Mouse (Mus musculus): Measurements from ENCODE around the gene Klk10. TPM values are rescaled to one million over a fixed set of nuclear protein-coding genes. Genes with fewer than 3 reads are reported as not detected.

Gene Klk10
- total RNA-seq, 1 experiment from 2014 or later: not detected

DNA sequence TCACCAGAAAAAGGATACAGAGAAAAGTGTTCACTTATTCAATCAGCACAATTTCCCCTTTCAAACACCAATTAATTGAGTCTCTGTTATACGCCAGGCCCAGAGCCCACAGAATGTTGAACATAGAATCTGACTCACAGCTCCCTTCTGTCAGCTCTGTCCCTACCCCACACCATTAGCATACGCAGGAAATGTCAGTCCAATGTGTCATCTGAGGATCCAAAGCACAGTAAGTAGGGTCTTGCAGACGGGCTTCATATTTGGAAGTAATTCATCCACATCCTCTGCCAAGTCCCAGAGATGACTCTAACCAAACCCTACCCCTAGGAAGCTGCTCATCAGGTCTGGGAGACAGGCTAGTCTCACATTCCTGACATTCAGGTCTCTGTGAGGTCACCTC lies 7.3 kb downstream of the Klk10 start:
- ATAC-seq (replicated peaks; ENCODE audit: insufficient number of reproducible peaks, low FRiP score, low TSS enrichment, poor library complexity, severe bottlenecking): no peak

DNA sequence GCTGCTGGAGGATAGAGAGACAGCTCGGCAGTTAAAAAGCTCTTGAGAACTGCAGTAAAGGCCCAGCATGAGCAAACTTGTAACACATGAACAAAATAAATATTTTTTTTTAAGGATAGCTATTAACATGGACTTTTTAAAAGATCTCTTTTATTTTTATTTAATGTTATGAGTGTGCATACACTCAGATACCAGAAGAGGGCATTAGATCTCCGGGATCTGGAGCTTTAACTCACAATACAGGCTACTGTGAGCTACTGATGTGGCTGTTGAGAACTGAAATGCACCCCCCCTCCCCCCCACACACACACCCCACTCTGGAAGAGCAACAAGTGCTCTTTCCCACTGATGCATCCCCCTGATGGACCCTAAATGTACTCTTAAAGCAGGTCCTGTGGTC lies 8.5 kb downstream of the Klk10 start:
- no peak for ATAC-seq (replicated peaks; ENCODE audit: insufficient number of reproducible peaks, low FRiP score, low TSS enrichment, poor library complexity, severe bottlenecking)

DNA sequence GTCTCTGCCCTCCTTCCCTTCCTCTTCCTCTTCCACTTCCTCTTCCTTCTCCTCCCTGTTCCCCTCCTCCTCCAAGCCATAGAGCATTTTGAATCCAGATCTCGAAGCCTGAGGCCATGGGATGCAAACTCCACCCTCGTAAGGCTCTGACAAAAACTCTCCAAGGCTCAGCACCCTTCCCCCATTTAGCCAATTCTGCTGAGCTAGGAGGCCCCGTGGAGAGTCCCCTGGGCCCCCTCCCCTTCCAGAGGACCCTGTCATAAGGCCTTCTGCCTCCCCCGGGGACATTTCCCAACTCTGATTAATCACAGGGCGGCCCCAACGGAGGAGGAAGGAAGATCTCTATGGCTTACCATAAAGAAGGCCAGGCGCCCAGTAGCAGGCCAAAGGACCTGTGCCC lies 10.8 kb downstream of the Klk10 start, which contains the start of gene Klk9:
TSS of gene Klk9 (plus strand) at position 301 of the 400 bp plus-strand sequence.
- ATAC-seq (replicated peaks; ENCODE audit: insufficient number of reproducible peaks, low FRiP score, low TSS enrichment, poor library complexity, severe bottlenecking): no peak

DNA sequence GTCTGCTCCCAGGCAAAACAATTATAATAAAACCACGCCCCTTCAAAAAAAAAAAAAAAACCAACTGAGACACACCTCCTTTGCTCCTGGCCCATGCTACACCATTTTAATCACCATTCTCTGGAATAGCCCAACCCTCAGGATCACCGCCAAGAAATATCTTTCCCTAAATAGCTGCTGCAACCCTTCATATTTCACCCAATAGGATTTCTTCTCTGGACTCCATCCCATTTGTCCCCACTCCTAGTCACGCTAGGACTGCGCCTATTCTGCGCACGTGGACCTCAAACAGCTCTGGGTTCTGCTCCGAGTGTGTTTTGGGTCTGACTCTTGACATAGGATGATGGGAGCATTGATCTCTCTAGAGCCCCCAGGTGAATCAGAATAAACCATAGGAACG lies 15.5 kb downstream of the Klk10 start:
- ATAC-seq (replicated peaks; ENCODE audit: insufficient number of reproducible peaks, low FRiP score, low TSS enrichment, poor library complexity, severe bottlenecking): no peak

DNA sequence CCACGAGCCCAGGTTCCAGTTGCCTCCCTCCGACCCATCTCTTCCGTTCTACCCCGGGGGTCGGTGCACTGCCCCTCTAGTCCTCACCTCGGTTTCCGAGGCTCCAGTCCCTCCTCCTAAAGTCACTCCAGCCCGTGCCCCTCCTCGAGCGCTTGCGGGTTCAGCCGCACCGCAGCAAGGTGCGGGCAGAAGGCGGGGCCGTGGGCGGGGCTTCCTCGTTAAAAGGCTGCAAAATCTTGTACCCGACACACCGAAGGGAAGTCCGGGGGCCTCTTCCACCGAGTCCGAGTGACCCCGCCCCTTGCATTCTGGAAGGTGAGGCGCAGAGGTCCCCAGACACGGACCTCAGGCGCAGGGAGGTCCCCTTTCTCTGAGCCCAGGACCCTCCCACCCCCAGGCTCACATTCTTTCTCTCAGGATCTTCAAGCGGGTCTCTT lies 16.5 kb downstream of the Klk10 start, which contains the start of gene Klk8:
TSS of gene Klk8 (plus strand) at position 245 of the 437 bp plus-strand sequence.
- ATAC-seq (replicated peaks; ENCODE audit: insufficient number of reproducible peaks, low FRiP score, low TSS enrichment, poor library complexity, severe bottlenecking): no peak

DNA sequence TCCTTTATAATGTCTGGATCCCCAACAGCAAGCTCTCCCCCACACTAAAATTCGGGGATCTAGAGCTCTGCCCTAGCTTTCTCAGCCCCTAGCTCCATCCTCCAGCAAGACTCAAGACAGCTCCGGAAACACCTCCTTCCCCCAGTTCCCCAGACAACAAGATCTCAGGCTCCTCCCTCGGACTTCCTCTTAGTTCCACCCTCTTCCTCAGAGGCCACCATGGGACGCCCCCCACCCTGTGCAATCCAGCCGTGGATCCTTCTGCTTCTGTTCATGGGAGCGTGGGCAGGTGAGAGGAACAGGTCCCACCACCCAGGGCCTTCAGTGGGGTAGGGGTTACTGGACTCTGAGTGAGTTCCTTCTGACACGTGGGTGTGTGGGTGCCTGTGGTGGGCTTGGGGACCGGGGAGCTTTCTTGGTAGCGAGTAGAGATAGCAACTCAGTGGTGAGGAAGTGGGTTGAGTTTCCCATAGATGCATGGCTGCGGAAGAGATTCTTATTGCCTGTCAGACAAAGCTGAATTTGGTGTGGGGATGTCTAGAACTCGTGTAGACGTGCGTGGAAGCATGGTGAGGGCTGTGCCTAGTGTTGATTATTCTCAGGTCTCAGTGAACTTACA lies 17.1 kb downstream of the Klk10 start:
- ATAC-seq (replicated peaks; ENCODE audit: insufficient number of reproducible peaks, low FRiP score, low TSS enrichment, poor library complexity, severe bottlenecking): no peak

DNA sequence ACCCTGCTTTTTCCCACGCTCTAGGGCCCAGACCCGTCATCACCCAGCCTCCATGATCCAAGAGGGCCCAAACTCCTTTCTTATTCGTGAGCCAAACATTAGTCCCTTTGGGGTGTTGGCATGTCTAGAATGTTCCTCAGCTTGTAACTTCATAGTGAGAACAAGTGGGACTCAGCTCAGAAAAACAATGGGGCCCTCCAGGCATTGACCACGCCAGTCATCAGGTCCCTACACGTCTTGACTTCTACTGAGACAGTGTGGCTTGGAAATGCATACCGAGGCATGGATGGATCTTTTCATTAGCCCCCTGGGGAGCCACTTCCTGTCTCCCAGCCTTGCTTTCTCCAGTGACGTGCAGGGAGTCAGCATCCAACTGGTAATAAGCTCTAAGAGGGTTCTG lies 19.0 kb downstream of the Klk10 start:
- ATAC-seq (replicated peaks; ENCODE audit: insufficient number of reproducible peaks, low FRiP score, low TSS enrichment, poor library complexity, severe bottlenecking): no peak

DNA sequence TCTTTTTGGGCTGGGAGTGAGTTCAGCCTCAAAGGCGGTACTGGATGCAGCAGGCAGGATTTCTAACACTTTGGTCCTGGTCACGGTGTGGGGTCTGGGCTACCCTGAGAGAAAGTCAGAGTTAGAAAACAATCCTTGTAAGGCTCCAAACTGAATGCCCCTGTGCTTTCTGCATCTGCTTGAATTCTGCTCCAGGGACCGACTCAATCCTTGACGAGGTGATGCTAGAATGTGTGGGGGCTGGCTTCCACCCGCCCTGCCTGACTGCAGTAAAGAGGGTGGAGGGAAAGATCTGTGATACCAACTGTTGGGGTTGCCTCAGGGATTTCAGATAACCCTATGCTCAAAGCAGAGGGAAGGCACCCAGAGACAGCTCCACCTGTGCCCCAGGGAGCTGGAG lies 30.2 kb downstream of the Klk10 start, which contains the start of gene Klk7:
TSS of gene Klk7 (plus strand) at position 301 of the 400 bp plus-strand sequence.
- ATAC-seq (replicated peaks; ENCODE audit: insufficient number of reproducible peaks, low FRiP score, low TSS enrichment, poor library complexity, severe bottlenecking): no peak

DNA sequence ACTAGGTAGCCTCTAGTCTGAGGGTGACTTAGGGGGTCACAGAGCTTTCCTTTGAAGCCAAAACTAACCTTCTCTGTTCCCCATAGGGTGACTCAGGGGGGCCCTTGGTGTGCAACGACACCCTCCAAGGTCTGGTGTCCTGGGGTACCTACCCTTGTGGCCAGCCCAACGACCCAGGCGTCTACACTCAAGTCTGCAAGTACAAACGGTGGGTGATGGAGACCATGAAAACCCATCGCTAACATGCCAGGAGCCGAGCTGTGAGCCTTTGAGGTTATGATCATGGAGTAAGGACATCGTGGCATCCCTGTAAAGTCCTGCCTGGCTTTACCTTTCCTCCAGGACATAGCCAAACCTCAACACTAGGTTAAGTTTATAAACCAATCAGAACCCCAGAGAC lies 34.4 kb downstream of the Klk10 start:
- ATAC-seq (replicated peaks; ENCODE audit: insufficient number of reproducible peaks, low FRiP score, low TSS enrichment, poor library complexity, severe bottlenecking): no peak

DNA sequence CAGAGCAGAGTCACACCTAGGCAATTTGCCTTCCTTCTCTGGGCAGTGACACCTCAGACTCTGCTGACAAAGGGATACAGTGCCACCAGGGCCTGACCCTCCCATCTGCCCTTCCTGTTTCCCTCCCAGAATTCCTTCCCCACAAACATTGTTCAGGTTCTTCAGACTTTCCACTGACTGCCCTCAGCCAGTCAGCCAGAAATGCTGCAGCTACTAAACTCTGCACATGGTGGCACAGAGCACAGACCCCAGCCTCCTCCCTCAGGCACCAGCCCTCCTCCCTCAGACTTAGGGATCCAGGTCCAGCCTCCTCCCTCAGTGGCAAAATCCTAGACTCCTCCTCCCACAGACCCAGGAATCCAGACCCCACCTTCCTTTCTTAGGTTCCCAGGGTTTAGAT lies 35.9 kb downstream of the Klk10 start:
- ATAC-seq (replicated peaks; ENCODE audit: insufficient number of reproducible peaks, low FRiP score, low TSS enrichment, poor library complexity, severe bottlenecking): no peak

DNA sequence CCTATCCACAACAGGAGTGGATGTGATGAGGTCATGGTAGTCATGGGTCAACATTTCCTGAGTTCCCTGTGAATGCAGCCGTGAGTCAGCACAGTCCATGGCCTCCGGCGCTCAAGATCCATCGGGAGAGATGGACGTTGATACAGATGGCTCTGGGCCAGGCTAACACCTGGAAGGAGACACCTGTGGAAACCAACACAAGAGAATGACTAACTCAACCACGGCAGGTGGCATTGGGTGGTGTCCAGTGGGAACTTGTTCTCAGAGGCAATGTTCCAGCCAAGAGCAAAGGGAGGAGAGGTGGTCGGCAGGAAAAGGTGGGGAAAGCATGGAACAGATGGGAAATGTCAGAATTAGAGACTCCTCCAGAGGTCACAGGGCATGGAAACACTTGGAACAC lies 40.7 kb downstream of the Klk10 start:
- no peak for ATAC-seq (replicated peaks; ENCODE audit: insufficient number of reproducible peaks, low FRiP score, low TSS enrichment, poor library complexity, severe bottlenecking)

DNA sequence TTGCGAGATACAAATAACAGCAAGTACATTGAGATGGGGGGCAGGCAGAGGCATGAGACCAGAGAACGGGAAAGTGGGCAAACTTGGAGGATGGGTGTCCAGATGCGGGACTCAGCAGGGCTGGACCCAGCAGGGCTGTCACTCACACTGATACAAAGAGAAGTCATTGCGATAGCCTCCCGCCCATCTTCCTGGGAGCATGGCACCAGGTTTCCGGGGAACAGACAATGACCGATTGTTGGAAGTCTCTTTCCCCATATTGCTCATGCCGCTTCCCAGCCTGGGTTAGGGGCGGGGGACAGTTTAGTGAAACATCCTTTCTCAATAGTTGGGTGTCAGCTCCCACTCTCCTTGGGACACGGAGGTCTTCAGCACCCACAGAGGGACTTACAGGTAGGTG lies 43.4 kb downstream of the Klk10 start, which contains the start of gene Klk6:
TSS of gene Klk6 (plus strand) at position 301 of the 400 bp plus-strand sequence.
- no peak for ATAC-seq (replicated peaks; ENCODE audit: insufficient number of reproducible peaks, low FRiP score, low TSS enrichment, poor library complexity, severe bottlenecking)

DNA sequence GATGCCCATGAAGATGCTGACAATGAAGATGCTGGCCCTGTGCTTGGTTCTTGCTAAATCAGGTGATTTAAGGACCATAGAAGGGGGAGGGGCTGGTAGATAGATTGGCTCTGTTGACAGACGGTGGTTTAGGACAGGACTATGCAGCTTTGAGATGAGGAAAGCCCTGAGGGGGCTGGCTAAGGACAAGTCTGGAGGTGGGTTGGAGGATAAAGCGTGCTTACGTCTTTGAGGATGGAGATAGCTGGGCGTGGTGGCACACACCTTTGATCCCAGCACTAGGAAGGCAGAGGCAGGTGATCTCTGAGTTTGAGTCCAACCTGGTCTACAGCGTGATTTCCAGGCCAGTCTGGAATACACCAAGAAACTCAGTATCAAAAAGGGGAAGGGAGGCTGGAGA lies 45.2 kb downstream of the Klk10 start:
- ATAC-seq (replicated peaks; ENCODE audit: insufficient number of reproducible peaks, low FRiP score, low TSS enrichment, poor library complexity, severe bottlenecking): no peak

DNA sequence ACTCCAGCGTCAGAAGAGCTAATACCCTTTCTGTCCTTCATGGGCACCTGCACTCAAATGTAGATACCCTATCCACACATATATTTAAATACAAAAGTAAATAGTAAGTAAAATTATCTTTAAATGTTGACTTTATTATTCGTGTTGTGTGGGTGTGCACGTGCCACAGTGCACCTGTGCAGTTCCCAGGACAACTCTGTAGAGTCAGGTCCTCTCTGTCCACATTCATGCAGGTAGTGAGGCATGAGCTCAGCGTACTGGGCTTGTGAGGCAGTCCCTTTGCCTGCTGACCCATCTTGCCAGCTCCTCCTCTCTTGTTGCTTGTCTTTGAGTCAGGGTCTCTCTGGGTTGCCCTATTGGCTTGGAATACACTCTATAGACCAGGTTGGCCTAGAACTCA lies 46.9 kb downstream of the Klk10 start:
- no peak for ATAC-seq (replicated peaks; ENCODE audit: insufficient number of reproducible peaks, low FRiP score, low TSS enrichment, poor library complexity, severe bottlenecking)

DNA sequence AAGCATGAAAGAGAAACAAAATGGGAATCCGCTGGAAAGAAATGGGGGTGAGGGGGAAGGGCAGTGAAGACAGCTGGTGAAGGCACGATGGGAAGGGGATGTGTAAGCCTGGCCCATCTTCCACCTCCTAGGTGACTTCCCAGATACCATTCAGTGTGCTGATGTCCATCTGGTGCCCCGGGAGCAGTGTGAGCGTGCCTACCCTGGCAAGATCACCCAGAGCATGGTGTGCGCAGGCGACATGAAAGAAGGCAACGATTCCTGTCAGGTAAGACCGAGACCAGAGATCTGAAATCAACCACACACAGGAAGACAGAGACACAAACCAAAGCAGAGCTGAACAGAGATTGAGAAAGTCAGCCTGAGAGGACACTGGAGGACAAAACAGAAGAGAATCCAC lies 48.2 kb downstream of the Klk10 start:
- no peak for ATAC-seq (replicated peaks; ENCODE audit: insufficient number of reproducible peaks, low FRiP score, low TSS enrichment, poor library complexity, severe bottlenecking)

Other genes starting within 250 kb of the Klk10 start
- gene Cd33, start 236.6 kb upstream of the Klk10 start, total RNA-seq (2017): 2.6 to 12.3 TPM (median 6.2 TPM) in 3 replicates
- gene Zfp658, start 218.8 kb upstream of the Klk10 start, total RNA-seq (2017): 2.2 to 8.1 TPM (median 3.0 TPM) in 3 replicates
- 4.9 to 7.5 TPM (median 6.8 TPM) in 3 replicates for gene Zfp719, start 201.4 kb upstream of the Klk10 start, total RNA-seq (2017)
- 0.43 TPM in 1 of 3 replicates, not detected in the others for gene Zfp819, start 173.9 kb upstream of the Klk10 start, total RNA-seq (2017)
- not detected in 3 replicates for gene Ceacam18, start 146.3 kb upstream of the Klk10 start, total RNA-seq (2017)
- 5.3 to 8.1 TPM (median 5.7 TPM) in 3 replicates for gene Siglece, start 120.9 kb upstream of the Klk10 start, total RNA-seq (2017)
- gene Ctu1, start 109.0 kb upstream of the Klk10 start, total RNA-seq (2017): 3.4 to 6.1 TPM (median 5.4 TPM) in 3 replicates
- not detected in 3 replicates for gene Klk14, start 90.6 kb upstream of the Klk10 start, total RNA-seq (2017)
- gene Klk13, start 68.5 kb upstream of the Klk10 start, total RNA-seq (2017): not detected in 3 replicates
- gene Klk12, start 12.1 kb upstream of the Klk10 start, total RNA-seq (2017): not detected in 3 replicates
- gene Klk11, start 6.4 kb upstream of the Klk10 start, total RNA-seq (2017): not detected in 3 replicates
- gene Klk9, start 10.9 kb downstream of the Klk10 start, total RNA-seq (2017): not detected in 3 replicates
- gene Klk8, start 16.5 kb downstream of the Klk10 start, total RNA-seq (2017): 4.4 to 5.0 TPM in 2 of 3 replicates, not detected in the other
- gene Klk7, start 30.3 kb downstream of the Klk10 start, total RNA-seq (2017): not detected in 3 replicates
- gene Klk6, start 43.5 kb downstream of the Klk10 start, total RNA-seq (2017): not detected in 3 replicates
- gene Klk5, start 60.9 kb downstream of the Klk10 start, total RNA-seq (2017): not detected in 3 replicates
- gene Klk4, start 100.1 kb downstream of the Klk10 start, total RNA-seq (2017): not detected in 3 replicates
- not detected in 3 replicates for gene Klk15, start 152.7 kb downstream of the Klk10 start, total RNA-seq (2017)
- not detected in 3 replicates for gene Klk1b8, start 169.6 kb downstream of the Klk10 start, total RNA-seq (2017)
- gene Klk1b1, start 185.7 kb downstream of the Klk10 start, total RNA-seq (2017): not detected in 3 replicates
- not detected in 3 replicates for gene Klk1b9, start 195.0 kb downstream of the Klk10 start, total RNA-seq (2017)
- gene Klk1b11, start 214.8 kb downstream of the Klk10 start, total RNA-seq (2017): not detected in 3 replicates
- not detected in 3 replicates for gene Klk1b26, start 231.1 kb downstream of the Klk10 start, total RNA-seq (2017)

Measured in monocyte, adult 5-6 weeks (primary cell).